Mouse (Mus musculus) forebrain, embryonic 14.5 days (tissue): ENCODE results near the gene Clock. TPM values are rescaled to one million over a fixed set of nuclear protein-coding genes. Genes with fewer than 3 reads are reported as not detected.

Experiments used
- ATAC-seq: fragments of 200-750 bp; cut with Nextera tagmentation; 2 replicates; pipeline ENCODE4 v1.8.0; 2017; ENCODE audit warnings: mild to moderate bottlenecking, moderate library complexity
- DNase-seq: peaks from one replicate; pipeline ENCODE4 v3.0.0-alpha.2; 2015; ENCODE audit warnings: low spot score
- H3K27ac ChIP-seq: fragments of 300-500 bp; sonication (generic); 2 replicates; pipeline ENCODE4 v1.5.1; 2014; ENCODE audit warnings: low read depth, mild to moderate bottlenecking, control low read depth, low read length, moderate library complexity
- H3K27me3 ChIP-seq: fragments of 300-500 bp; sonication (generic); replicated peaks from 2 replicates; pipeline ENCODE4 v1.6.1; 2014; ENCODE audit warnings: low read length, control low read depth, mixed read lengths; ENCODE audit not compliant: control insufficient read depth, insufficient read depth
- H3K36me3 ChIP-seq: fragments of 300-500 bp; sonication (generic); 2 replicates; pipeline ENCODE4 v1.6.1; 2014; ENCODE audit warnings: low read length, control low read depth; ENCODE audit not compliant: control insufficient read depth, insufficient read depth
- H3K4me1 ChIP-seq: fragments of 300-500 bp; sonication (generic); 2 replicates; pipeline ENCODE4 v1.6.1; 2014; ENCODE audit warnings: antibody characterized with exemption, low read length, control low read depth; ENCODE audit not compliant: control insufficient read depth, insufficient read depth
- H3K4me2 ChIP-seq: fragments of 300-500 bp; sonication (generic); 2 replicates; pipeline ENCODE4 v1.6.1; 2014; ENCODE audit warnings: mild to moderate bottlenecking, control low read depth, low read length
- H3K4me3 ChIP-seq: fragments of 300-500 bp; sonication (generic); 2 replicates; pipeline ENCODE4 v1.5.1; 2014; ENCODE audit warnings: low read depth, low read length, control low read depth
- H3K9ac ChIP-seq: fragments of 300-500 bp; sonication (generic); 2 replicates; pipeline ENCODE4 v1.6.1; 2014; ENCODE audit warnings: mild to moderate bottlenecking, low read length, control low read depth, moderate library complexity
- H3K9me3 ChIP-seq: fragments of 300-500 bp; sonication (generic); replicated peaks from 2 replicates; pipeline ENCODE4 v1.6.1; 2016; ENCODE audit warnings: low read length, control low read depth, mixed read lengths; ENCODE audit not compliant: control insufficient read depth
- WGBS: fragments of 180-500 bp; shearing (Covaris S2); extraction: QIAGEN DNeasy Blood & Tissue Kit; methylation state at CpG from one replicate; pipeline ENCODE4 v1.1.7; 2014; 5-methylcytosine and 5-hydroxymethylcytosine counted together
- polyA plus RNA-seq: library from polyadenylated mRNA; unstranded; fragments of >200 nt; fragmentation: Nextera tagmentation; extraction: Ambion mirVana; gene quantifications from 2 replicates; pipeline ENCODE4 v1.2.1, GENCODE M21; 2014

Clock gene
- polyA plus RNA-seq, 1 experiment from 2014 or later: 8.2 TPM

DNA sequence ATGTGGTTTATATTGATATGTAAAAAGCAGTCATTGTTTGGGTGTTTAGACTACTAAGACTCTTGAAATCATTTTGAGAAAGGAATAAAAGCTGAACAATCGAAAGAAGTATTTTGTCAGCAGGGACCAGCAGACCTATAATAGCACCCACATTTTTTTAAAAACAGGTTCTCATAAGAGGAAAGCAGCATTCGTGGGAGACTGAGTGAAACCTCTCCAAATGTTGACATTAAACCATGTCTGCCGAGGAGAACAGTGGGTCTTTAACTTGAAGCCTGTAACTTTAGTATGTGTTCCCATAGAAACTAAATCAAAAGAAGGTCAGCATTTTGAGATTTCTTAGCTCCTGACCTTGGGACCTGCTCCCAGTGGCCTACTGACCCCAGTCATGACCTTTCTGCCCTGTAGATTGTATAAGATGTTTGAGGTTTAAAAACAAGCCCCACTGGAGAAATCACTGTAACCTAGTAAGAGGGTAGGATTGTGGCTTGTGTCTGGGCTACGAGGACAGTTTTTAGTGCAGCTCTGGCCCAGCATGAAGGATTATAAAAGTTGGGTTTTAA is 140.7 kb downstream of the Clock start:
- Histone ChIP-seq H3K27ac (no peak overlapping the region), H3K9ac (no peak overlapping the region), H3K4me2 (no peak overlapping the region), H3K9me3 (no peaks in the 10 kb centered on the region), H3K27me3 (no peaks in the 10 kb centered on the region), H3K4me3 (no peak overlapping the region), H3K4me1 (no peaks in the 10 kb centered on the region), H3K36me3 (no peaks in the 10 kb centered on the region)
- DNase-seq (no peak), ATAC-seq (no peak)
- WGBS: 57% methylated on average over 4 of the region's 4 CpGs

DNA sequence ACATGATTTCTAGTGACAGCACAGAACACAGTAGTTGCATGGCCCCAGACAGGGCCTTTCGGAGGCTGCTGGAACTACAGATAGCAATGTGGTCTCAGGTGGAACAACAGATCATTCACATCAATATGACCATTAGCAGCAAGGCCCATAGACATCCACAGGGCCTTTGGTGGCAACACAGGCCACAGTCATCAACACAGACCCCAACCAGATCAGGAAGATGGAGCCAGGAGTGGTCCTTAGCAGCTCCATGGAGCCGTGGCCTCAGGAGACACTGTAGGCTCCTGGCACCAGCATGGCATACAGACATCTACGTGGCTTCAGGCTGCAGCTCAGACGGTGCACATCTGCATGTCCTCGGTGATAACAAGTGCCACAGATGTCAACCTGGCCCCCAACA is 141.7 kb downstream of the Clock start:
- no peaks in the 10 kb centered on the region for H3K4me1 ChIP-seq
- H3K27me3 ChIP-seq: no peaks in the 10 kb centered on the region
- 93% methylated on average over 5 of the region's 5 CpGs for WGBS
- no peak overlapping the region for H3K27ac ChIP-seq
- H3K36me3 ChIP-seq: no peaks in the 10 kb centered on the region
- no peak for ATAC-seq
- no peak overlapping the region for H3K9ac ChIP-seq
- no peak overlapping the region for H3K4me3 ChIP-seq
- H3K4me2 ChIP-seq: no peak overlapping the region
- H3K9me3 ChIP-seq: no peaks in the 10 kb centered on the region
- DNase-seq: no peak

- no peak overlapping the region for H3K27ac ChIP-seq
- no peak overlapping the region for H3K9ac ChIP-seq
- 92% methylated on average over 6 of the region's 6 CpGs for WGBS
- H3K27me3 ChIP-seq: no peaks in the 10 kb centered on the region
- H3K4me2 ChIP-seq: no peak overlapping the region
- no peak overlapping the region for H3K4me3 ChIP-seq
- no peaks in the 10 kb centered on the region for H3K36me3 ChIP-seq
- H3K4me1 ChIP-seq: no peaks in the 10 kb centered on the region
- ATAC-seq (no peak), DNase-seq (no peak)
- H3K9me3 ChIP-seq: no peaks in the 10 kb centered on the region
These were observed 143.1 kb downstream of the Clock start for GRCm38 (mm10) chr5:76161491-76161890.

DNA sequence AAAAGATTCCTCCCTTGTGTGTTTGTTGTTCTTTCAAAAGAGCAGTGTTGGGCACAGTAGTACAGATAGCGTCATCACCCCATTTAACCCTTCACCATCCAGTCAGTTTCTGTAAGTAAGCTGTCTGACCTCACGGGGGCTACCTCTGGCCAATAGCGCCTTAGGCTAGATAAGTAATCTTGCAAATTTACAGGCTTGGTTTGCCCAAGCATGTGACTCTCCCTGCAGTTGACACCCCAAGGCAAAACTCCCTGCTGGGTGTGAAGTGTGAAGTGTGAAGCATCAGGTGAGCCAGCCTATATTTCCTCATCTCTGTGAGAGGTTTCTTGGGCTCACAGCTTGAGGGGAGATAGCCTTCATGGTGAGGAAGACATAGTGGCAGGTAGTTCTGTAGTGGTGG is 144.5 kb downstream of the Clock start:
- ATAC-seq (no peak), DNase-seq (no peak)
- H3K9me3 ChIP-seq: no peaks in the 10 kb centered on the region
- H3K27me3 ChIP-seq: no peaks in the 10 kb centered on the region
- H3K36me3 ChIP-seq: 0 out of 2 replicates have a peak, but pooled peaks cover 4% of the 10 kb centered on the region
- no peak overlapping the region for H3K4me2 ChIP-seq
- no peak overlapping the region for H3K27ac ChIP-seq
- no peak overlapping the region for H3K4me3 ChIP-seq
- no peaks in the 10 kb centered on the region for H3K4me1 ChIP-seq
- WGBS: 77% methylated on average over 3 of the region's 3 CpGs
- no peak overlapping the region for H3K9ac ChIP-seq

Other genes starting within 250 kb of the Clock start
- gene Srd5a3, start 164.5 kb downstream of the Clock start, polyA plus RNA-seq: 10.7 and 13.5 TPM in 2 replicates
- gene Tmem165, start 120.9 kb downstream of the Clock start, polyA plus RNA-seq: 51.6 and 52.8 TPM in 2 replicates
- not detected in 2 replicates for gene Pdcl2, start 26.4 kb upstream of the Clock start, polyA plus RNA-seq
- 0.54 TPM in 1 of 2 replicates, not detected in the other for gene Nmu, start 59.0 kb upstream of the Clock start, polyA plus RNA-seq
- not detected in 2 replicates for gene Gm7271, start 179.2 kb upstream of the Clock start, polyA plus RNA-seq
- gene Exoc1, start 224.5 kb upstream of the Clock start, polyA plus RNA-seq: 53.6 and 64.0 TPM in 2 replicates